Mouse (Mus musculus) lung, postnatal 0 days (tissue): ENCODE results near the gene Sap30. TPM values are rescaled to one million over a fixed set of nuclear protein-coding genes. Genes with fewer than 3 reads are reported as not detected.

Source experiments
- ATAC-seq: fragments of 200-750 bp; cut with Nextera tagmentation; 2 replicates; pipeline ENCODE4 v1.8.0; 2017; ENCODE audit warnings: moderate library complexity
- DNase-seq: peaks from one replicate; pipeline ENCODE4 v3.0.0-alpha.2; 2016; ENCODE audit warnings: low spot score
- H3K27ac ChIP-seq: fragments of 300-500 bp; sonication (generic); 2 replicates; pipeline ENCODE4 v1.5.1; 2014; ENCODE audit warnings: antibody characterized with exemption, mild to moderate bottlenecking, low read length, mixed read lengths
- H3K27me3 ChIP-seq: fragments of 300-500 bp; sonication (generic); replicated peaks from 2 replicates; pipeline ENCODE4 v1.6.1; 2014; ENCODE audit warnings: low read length, mixed read lengths; ENCODE audit not compliant: insufficient read depth
- H3K36me3 ChIP-seq: fragments of 300-500 bp; sonication (generic); 2 replicates; pipeline ENCODE4 v1.6.1; 2014; ENCODE audit warnings: low read length, mixed read lengths; ENCODE audit not compliant: insufficient read depth
- H3K4me1 ChIP-seq: fragments of 300-500 bp; sonication (generic); 2 replicates; pipeline ENCODE4 v1.6.1; 2014; ENCODE audit warnings: antibody characterized with exemption, low read depth, low read length, mixed read lengths; ENCODE audit not compliant: insufficient read depth
- H3K4me2 ChIP-seq: fragments of 300-500 bp; sonication (generic); replicated peaks from 2 replicates; pipeline ENCODE4 v1.6.1; 2014; ENCODE audit warnings: low read depth, mild to moderate bottlenecking, low read length, moderate library complexity, mixed read lengths
- H3K4me3 ChIP-seq: fragments of 300-500 bp; sonication (generic); 2 replicates; pipeline ENCODE4 v1.5.1; 2014; ENCODE audit warnings: low read depth, low read length
- H3K9ac ChIP-seq: fragments of 300-500 bp; sonication (generic); replicated peaks from 2 replicates; pipeline ENCODE4 v1.6.1; 2014; ENCODE audit warnings: low read depth, mild to moderate bottlenecking
- H3K9me3 ChIP-seq: fragments of 300-500 bp; sonication (generic); 2 replicates; pipeline ENCODE4 v1.6.1; 2016; ENCODE audit warnings: low read length, mixed read lengths
- CTCF ChIP-seq: IDR thresholded peaks from 2 replicates; pipeline ENCODE4 v1.5.1; 2016; ENCODE audit warnings: antibody characterized with exemption, mild to moderate bottlenecking
- EP300 ChIP-seq: IDR thresholded peaks from 2 replicates; pipeline ENCODE4 v1.6.1; 2016; ENCODE audit warnings: antibody characterized with exemption, mild to moderate bottlenecking, control low read depth
- WGBS: fragments of 180-500 bp; shearing (Covaris S2); extraction: QIAGEN DNeasy Blood & Tissue Kit; methylation state at CpG from one replicate; pipeline ENCODE4 v1.1.7; 2014; 5-methylcytosine and 5-hydroxymethylcytosine counted together
- polyA plus RNA-seq: library from polyadenylated mRNA; unstranded; fragments of >200 nt; fragmentation: Nextera tagmentation; extraction: Ambion mirVana; gene quantifications from 2 replicates; pipeline ENCODE4 v1.2.1, GENCODE M21; 2015

Gene Sap30
- polyA plus RNA-seq, 1 experiment from 2014 or later: 18.5 TPM

DNA sequence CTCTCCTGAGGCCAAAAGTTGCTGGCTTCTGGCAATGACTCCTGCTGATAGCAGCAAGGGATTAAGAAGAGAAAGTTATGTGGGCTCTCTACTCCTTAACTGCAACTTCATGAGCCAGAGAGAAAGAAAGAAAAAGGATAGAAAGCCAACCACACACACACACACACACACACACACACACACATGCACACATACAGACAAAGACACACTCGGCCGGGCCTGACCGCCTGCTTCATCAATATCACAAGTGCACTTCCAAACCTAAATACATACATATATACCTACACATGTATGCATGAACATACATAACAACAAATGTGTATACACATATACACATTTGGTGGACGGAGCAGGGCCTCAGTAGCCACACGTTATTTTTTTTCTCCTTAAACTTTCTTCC is 16.8 kb downstream of the Sap30 start:
- no peak overlapping the region for H3K4me2 ChIP-seq
- H3K9me3 ChIP-seq: no peaks in the 10 kb centered on the region
- TF ChIP-seq CTCF (no peak), EP300 (no peak)
- ATAC-seq (no peak), DNase-seq (no peak)
- H3K4me3 ChIP-seq: no peak overlapping the region
- H3K27ac ChIP-seq: no peak overlapping the region
- H3K36me3 ChIP-seq: no peaks in the 10 kb centered on the region
- H3K9ac ChIP-seq: no peak overlapping the region
- no peaks in the 10 kb centered on the region for H3K27me3 ChIP-seq
- WGBS: 87% methylated on average over 5 of the region's 5 CpGs
- no peaks in the 10 kb centered on the region for H3K4me1 ChIP-seq

DNA sequence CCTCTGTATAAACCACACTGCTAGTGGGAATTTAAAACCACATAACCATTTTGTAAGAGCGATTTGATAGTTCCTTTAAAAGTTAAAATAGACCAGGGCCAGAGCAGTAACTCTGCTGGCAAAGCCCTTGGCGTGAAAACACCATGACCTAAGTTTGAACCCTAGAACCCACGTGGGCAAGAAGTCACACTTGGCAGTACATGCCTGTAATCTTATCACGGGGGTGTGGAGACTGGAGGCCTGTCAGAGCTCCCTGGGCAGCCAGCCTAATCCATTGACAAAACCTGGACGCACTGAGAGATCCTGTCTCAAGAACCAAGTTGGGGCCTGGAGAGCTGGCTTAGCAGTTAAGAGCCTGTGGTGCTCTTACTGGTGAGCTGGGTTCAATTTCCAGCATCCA is 19.0 kb downstream of the Sap30 start:
- Histone ChIP-seq H3K9ac (no peak overlapping the region), H3K9me3 (no peaks in the 10 kb centered on the region), H3K4me2 (no peak overlapping the region), H3K36me3 (no peaks in the 10 kb centered on the region), H3K27ac (no peak overlapping the region), H3K4me3 (no peak overlapping the region), H3K27me3 (no peaks in the 10 kb centered on the region), H3K4me1 (no peaks in the 10 kb centered on the region)
- WGBS: 24% methylated on average over 5 of the region's 5 CpGs
- peak; percentile 64 for DNase-seq
- no peak for TF ChIP-seq CTCF
- no peak for TF ChIP-seq EP300
- peak; percentile 70 for ATAC-seq

- H3K4me3 ChIP-seq: no peak overlapping the region
- H3K27ac ChIP-seq: no peak overlapping the region
- H3K4me1 ChIP-seq: no peaks in the 10 kb centered on the region
- TF ChIP-seq EP300 (no peak), CTCF (no peak)
- H3K36me3 ChIP-seq: no peaks in the 10 kb centered on the region
- H3K27me3 ChIP-seq: no peaks in the 10 kb centered on the region
- H3K4me2 ChIP-seq: no peak overlapping the region
- 77% methylated on average over 3 of the region's 3 CpGs for WGBS
- DNase-seq: no peak
- no peak for ATAC-seq
- H3K9ac ChIP-seq: no peak overlapping the region
- H3K9me3 ChIP-seq: no peaks in the 10 kb centered on the region
Measured at GRCm38 (mm10) chr8:57463757-57464156, 23.9 kb downstream of the Sap30 start.

DNA sequence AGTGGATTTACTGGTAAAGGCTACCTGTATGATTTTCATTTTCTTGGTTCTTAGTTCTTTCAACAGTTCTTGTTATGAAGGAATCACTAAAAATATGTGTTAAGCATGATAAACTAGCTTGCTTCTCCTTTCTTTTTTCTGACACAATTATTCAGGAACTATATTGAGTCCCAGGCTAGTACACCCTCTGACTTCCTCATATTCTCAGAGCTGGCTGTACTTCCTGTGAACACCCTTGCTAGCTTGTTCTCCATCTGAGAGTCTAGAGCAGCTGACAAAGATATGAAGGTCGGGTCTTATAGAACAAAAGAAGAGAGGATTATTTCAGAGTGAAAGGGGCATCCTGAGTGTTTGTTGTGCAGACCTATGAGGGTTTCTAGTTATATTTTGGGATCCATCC is 24.8 kb downstream of the Sap30 start:
- no peak overlapping the region for H3K4me3 ChIP-seq
- H3K27me3 ChIP-seq: no peaks in the 10 kb centered on the region
- no peaks in the 10 kb centered on the region for H3K36me3 ChIP-seq
- no peaks in the 10 kb centered on the region for H3K9me3 ChIP-seq
- no peak overlapping the region for H3K4me2 ChIP-seq
- no peak for ATAC-seq
- no peaks in the 10 kb centered on the region for H3K4me1 ChIP-seq
- DNase-seq: peak; percentile 19
- no peak overlapping the region for H3K27ac ChIP-seq
- WGBS: 32% methylated on average over 1 of the region's 1 CpGs
- TF ChIP-seq EP300 (no peak), CTCF (no peak)
- no peak overlapping the region for H3K9ac ChIP-seq

DNA sequence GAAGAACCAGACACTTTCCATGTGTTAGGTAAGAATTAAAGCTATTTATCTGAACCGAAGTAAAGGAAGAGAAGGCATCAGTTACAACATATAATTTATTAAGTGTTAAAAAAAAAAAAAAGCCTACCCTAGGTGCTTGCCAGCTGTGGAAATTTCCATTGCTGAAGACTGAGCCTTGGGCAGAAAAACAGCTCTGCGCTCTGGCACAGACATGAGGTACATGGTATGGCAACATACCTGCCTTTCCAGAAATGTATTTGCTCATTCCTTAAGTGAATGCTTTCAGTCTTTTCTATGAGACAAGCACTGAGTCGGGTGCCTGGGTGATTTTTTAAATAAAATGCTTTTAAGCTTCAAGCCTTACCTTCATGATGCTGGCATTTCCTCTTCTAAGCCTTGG is 29.7 kb downstream of the Sap30 start:
- Histone ChIP-seq H3K36me3 (no peaks in the 10 kb centered on the region), H3K4me3 (no peak overlapping the region), H3K4me1 (no peaks in the 10 kb centered on the region), H3K27me3 (no peaks in the 10 kb centered on the region), H3K27ac (no peak overlapping the region), H3K9me3 (no peaks in the 10 kb centered on the region), H3K4me2 (no peak overlapping the region), H3K9ac (no peak overlapping the region)
- TF ChIP-seq EP300 (no peak), CTCF (no peak)
- ATAC-seq: no peak
- DNase-seq: peak; percentile 15
- WGBS: 45% methylated on average over 3 of the region's 3 CpGs

- Histone ChIP-seq H3K9me3 (no peaks in the 10 kb centered on the region), H3K4me2 (no peak overlapping the region), H3K9ac (no peak overlapping the region), H3K4me1 (no peaks in the 10 kb centered on the region), H3K4me3 (no peak overlapping the region), H3K27ac (no peak overlapping the region), H3K27me3 (no peaks in the 10 kb centered on the region), H3K36me3 (no peaks in the 10 kb centered on the region)
- TF ChIP-seq EP300 (no peak), CTCF (no peak)
- ATAC-seq: no peak
- 57% methylated on average over 6 of the region's 6 CpGs for WGBS
- no peak for DNase-seq
Measured at GRCm38 (mm10) chr8:57457152-57457551, 30.5 kb downstream of the Sap30 start.

- Histone ChIP-seq H3K27ac (no peak within 1 kb of the TSS), H3K4me1 (no peaks in the 10 kb centered on the region), H3K36me3 (no peaks in the 10 kb centered on the region), H3K9me3 (no peaks in the 10 kb centered on the region), H3K27me3 (no peaks in the 10 kb centered on the region), H3K4me3 (no peak within 1 kb of the TSS), H3K4me2 (no peak within 1 kb of the TSS), H3K9ac (no peak within 1 kb of the TSS)
- 88% methylated on average over 3 of the region's 3 CpGs for WGBS
- ATAC-seq (no peak), DNase-seq (no peak)
- no peak for TF ChIP-seq EP300
- no peak for TF ChIP-seq CTCF
Measured at GRCm38 (mm10) chr8:57455765-57456164, 31.9 kb downstream of the Sap30 start, which contains the start of gene Scrg1. Scrg1 (plus strand) TSS chr8:57455923.
